19 mouse cellular contexts compared by ENCODE assay signal in genomic region chr8:92219181-92219890, GRCm38 (mm10).
"Had no signal": no experiment of that assay in that cellular context is flagged by ENCODE, and none has a peak within 500 bp of the region (broad histone marks: within the 10 kb centered on the region; RNA-seq: fewer than 3 reads in every experiment).

No protein-coding gene starts in this region.

- H3K4me2 ChIP-seq: liver, embryonic 12.5 days; lung, embryonic 14.5 days; midbrain, embryonic 15.5 days; neural tube, embryonic 13.5 days; neural tube, embryonic 15.5 days; stomach, embryonic 15.5 days had no signal

- DNase-seq: lung, adult 18-20 months; lung, embryonic 14.5 days; lung, postnatal 10 days; lung, postnatal 4 days; right cerebral cortex, adult 18-20 months; right cerebral cortex, postnatal 25 days; right cerebral cortex, postnatal 4 days; thymus, adult 2 months; thymus, postnatal 25 days; thymus, postnatal 4 days had no signal

- H3K27ac ChIP-seq: liver, embryonic 12.5 days; liver, embryonic 14.5 days; midbrain, embryonic 10.5 days; midbrain, embryonic 15.5 days; neural tube, embryonic 13.5 days; neural tube, embryonic 15.5 days; stomach, embryonic 15.5 days; stomach, postnatal 0 days had no signal

- H3K4me1 ChIP-seq: liver, embryonic 12.5 days; midbrain, embryonic 15.5 days; neural tube, embryonic 13.5 days; neural tube, embryonic 15.5 days; stomach, embryonic 15.5 days had no signal

- ATAC-seq: liver, embryonic 12.5 days; midbrain, embryonic 15.5 days had no signal

- H3K9ac ChIP-seq: liver, embryonic 12.5 days; liver, embryonic 14.5 days; lung, embryonic 14.5 days; midbrain, embryonic 15.5 days; neural tube, embryonic 13.5 days; neural tube, embryonic 15.5 days; stomach, embryonic 15.5 days had no signal

- H3K4me3 ChIP-seq: liver, embryonic 12.5 days; midbrain, embryonic 10.5 days; midbrain, embryonic 15.5 days; myocyte; neural tube, embryonic 13.5 days; neural tube, embryonic 15.5 days; stomach, embryonic 15.5 days had no signal

- H3K36me3 ChIP-seq: liver, embryonic 12.5 days; midbrain, embryonic 10.5 days; midbrain, embryonic 15.5 days; neural tube, embryonic 13.5 days; neural tube, embryonic 15.5 days; stomach, embryonic 15.5 days had no signal

- H3K9me3 ChIP-seq: liver, embryonic 12.5 days; midbrain, embryonic 10.5 days; midbrain, embryonic 15.5 days; neural tube, embryonic 13.5 days; neural tube, embryonic 15.5 days; stomach, embryonic 15.5 days had no signal
